Mouse (Mus musculus) mature B cell (primary cell): ENCODE results near the gene Foxn3.

Source experiments
- in situ Hi-C: fragments of 300-500 bp; cut with MboI; formaldehyde crosslinking; loops from 2 replicates; pipeline ENCODE4 v1.14.3; 2019

Gene Foxn3

GRCm38 (mm10) chr12:99390429-99390828 is 173.0 kb downstream of the Foxn3 start:
- in situ Hi-C loops = no loop called here

- in situ Hi-C loops = no loop called here
Measured at GRCm38 (mm10) chr12:99389244-99389643, 174.1 kb downstream of the Foxn3 start.

DNA sequence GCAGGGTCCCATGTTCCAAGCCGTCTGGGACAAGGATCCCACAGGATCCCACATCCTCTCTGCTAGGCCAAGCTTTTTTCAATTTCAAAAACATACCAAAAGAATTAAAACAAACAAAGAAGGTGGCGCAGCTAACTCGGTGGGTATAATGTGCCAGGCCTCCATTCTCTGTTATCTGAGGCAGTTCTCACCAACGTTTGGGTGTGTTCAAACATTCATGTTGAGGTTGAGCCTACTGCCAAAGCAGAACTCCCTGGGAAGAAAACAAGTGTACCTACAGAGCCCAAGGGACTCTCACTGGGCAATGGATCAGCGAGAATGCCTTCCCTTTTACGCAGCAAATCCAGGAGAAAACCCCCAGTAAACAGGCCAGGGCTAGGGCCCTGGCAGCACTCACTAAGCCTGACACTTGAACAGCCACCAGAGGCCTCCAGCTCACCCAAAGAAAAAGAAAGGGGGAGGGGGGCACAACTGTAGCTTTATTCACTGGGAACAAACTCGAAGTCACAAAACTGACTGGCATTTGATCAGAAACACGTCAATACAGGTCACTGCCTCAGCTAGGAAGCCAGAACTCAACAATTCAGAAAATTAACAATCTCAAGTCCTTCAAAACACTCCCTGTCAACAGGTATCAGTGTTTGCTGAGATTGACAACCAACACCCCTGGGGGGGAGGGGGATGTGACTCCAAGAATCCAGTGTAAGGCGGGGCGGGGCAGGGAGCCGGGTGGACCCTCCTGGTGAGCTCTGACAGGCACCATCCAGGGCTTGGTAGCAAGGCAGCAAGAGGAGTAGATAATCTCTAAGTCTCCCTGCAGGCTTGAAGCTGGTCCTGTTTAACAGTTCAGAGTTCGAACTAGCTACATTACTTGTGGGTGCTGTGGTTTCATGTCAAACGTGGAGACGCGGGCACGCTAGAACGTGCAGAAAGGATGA is 177.2 kb downstream of the Foxn3 start:
- in situ Hi-C loops = no loop called here

GRCm38 (mm10) chr12:99385073-99385472 is 178.3 kb downstream of the Foxn3 start:
- in situ Hi-C loops = no loop called here

DNA sequence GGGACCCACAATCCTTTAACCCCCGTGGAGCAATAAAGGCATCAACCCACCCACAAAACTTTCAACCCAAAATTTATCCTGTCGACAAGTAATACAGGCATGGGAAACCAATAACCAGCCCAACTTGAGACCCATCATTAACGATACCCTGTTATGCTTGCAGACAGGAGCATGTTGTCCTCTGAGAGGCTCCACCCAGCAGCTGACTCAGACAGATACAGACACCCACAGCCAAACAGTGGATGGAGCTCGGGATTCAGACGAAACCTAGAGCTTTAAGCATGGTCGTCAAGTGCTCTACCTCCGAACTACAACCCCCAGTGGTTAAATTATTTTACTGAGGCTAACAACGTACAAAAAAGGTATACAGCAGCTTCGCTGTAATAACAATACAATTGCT is 182.1 kb downstream of the Foxn3 start:
- in situ Hi-C loops = no loop called here

GRCm38 (mm10) chr12:99380855-99381262 is 182.5 kb downstream of the Foxn3 start:
- in situ Hi-C loops = no loop called here

GRCm38 (mm10) chr12:99380124-99380523 is 183.3 kb downstream of the Foxn3 start:
- in situ Hi-C loops = no loop called here

- in situ Hi-C loops = no loop called here
Measured at GRCm38 (mm10) chr12:99378284-99378683, 185.1 kb downstream of the Foxn3 start.

DNA sequence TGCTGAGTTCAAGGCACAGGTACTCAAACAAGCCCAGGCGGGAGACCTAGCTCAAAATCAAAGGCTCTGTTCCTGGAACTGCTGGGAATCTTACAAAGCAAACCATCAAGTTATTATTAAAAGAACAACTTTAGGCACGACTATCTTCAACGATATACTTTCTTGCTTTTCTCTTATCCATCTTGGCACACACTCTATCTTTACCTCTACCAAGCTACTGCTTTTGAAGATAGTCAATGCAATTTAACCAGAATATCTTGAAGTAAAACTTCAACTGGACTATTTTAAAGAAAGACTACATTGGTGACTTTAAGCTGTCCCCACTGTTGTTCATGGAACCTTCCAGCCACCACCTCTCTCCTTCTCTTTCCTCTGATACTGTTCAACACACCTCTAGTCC is 185.7 kb downstream of the Foxn3 start:
- in situ Hi-C loops = no loop called here

GRCm38 (mm10) chr12:99377069-99377468 is 186.3 kb downstream of the Foxn3 start:
- in situ Hi-C loops = no loop called here

DNA sequence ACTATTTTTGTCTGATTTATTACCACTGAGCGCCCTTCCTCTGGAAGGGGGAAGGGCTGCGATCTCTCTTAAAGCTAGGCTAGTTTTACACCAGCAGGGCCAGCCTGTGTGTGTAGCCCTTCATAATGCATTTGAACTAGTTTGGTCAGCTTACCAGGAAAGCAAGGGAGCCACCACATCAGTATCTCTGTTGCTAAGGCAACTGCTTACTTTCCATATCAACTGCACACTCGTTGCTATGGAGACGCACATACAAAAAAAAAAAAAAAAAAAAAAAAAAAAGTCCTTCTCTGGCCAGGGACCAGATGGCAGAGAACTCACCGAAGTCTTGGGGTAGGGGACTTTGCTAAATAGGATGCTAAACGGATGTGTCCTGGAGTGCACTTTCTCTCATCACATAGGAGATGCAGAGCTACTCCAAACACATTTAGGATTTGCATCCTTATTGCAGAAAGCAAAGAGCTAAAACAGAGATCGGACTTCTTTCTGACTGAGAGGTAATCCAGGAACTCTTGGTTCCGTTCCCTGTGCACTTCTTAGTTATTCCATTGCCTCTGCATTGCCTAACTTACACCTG is 187.4 kb downstream of the Foxn3 start:
- in situ Hi-C loops = no loop called here

DNA sequence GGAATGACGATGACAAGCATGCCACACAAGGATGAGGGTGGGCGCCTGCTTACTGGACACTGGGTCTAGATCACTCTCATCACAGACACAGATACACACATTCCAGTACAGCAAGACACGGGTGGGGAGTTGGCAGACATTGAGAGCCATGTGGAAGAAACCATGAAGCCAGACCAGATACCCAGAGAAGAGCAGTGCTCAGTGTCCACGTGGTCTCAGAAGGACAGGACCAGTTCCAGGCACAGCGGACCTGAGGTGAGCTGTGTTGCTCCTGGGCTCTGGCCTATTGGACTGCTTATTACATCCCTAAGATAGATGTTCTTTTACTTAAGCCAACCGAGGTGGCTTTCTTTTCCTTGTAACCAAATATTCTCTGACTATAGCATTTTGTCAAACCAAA is 188.0 kb downstream of the Foxn3 start:
- in situ Hi-C loops = no loop called here

GRCm38 (mm10) chr12:99374099-99374600 is 189.2 kb downstream of the Foxn3 start:
- in situ Hi-C loops = no loop called here

GRCm38 (mm10) chr12:99373584-99373983 is 189.8 kb downstream of the Foxn3 start:
- in situ Hi-C loops = no loop called here

DNA sequence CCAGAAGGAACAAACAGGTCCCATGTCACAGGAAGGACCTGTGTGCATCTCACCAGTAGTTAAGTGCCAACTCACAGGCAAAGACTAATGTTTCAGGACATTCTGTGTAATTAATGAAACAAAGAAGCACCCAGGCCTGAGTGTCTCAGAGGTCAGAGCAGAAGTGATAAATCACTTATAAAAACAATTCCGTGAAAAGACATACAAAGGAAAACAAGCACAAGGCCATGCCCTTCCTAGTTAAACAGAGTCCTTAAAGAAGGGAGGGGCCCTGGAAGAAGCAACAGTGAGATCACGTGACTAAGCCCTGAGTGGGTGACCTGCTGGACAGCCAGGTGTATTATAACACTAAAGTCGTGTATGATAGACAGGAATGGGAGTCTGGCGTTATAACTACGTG is 191.9 kb downstream of the Foxn3 start:
- in situ Hi-C loops = no loop called here

- in situ Hi-C loops = no loop called here
Measured at GRCm38 (mm10) chr12:99368251-99368650, 195.1 kb downstream of the Foxn3 start.

- in situ Hi-C loops = no loop called here
Measured at GRCm38 (mm10) chr12:99365999-99366398, 197.4 kb downstream of the Foxn3 start.

GRCm38 (mm10) chr12:99364201-99364600 is 199.2 kb downstream of the Foxn3 start:
- in situ Hi-C loops = no loop called here

DNA sequence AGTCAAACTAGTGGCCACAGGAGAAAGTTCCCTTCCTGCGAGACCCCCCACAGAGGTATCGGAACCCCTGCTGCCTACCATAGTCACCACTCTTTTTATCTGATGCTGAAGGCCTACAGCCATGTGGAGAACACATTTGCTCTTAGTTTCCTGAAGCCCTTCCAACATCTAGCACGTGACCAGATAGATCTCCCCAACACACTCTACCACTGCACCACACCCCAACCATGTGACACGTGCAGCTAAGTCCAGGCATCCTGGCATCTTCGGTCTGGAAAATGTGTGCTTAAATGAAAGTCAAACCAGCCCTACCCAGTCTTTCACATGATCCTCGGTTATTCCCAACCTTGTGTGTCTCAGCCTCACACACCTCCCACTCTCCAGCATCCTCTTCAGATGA is 200.4 kb downstream of the Foxn3 start:
- in situ Hi-C loops = no loop called here

DNA sequence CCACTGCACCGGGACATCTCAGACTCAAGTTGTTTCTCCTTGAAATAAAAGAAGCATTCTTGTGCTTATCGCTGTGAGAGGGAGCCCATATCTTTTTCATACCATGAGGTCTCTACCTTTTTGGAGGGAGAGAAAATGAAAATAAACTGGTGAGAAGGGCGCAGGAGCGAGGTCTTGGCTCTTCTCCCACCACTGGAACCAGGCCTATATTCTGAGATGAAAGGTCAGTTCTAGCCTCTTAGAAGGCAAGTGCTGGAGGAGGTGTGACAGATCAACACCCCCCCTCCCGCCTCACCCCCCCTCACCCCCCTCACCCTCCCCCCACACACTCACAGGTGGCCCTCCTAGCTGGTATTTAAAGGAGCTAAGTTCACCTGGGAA is 201.6 kb downstream of the Foxn3 start:
- in situ Hi-C loops = no loop called here

DNA sequence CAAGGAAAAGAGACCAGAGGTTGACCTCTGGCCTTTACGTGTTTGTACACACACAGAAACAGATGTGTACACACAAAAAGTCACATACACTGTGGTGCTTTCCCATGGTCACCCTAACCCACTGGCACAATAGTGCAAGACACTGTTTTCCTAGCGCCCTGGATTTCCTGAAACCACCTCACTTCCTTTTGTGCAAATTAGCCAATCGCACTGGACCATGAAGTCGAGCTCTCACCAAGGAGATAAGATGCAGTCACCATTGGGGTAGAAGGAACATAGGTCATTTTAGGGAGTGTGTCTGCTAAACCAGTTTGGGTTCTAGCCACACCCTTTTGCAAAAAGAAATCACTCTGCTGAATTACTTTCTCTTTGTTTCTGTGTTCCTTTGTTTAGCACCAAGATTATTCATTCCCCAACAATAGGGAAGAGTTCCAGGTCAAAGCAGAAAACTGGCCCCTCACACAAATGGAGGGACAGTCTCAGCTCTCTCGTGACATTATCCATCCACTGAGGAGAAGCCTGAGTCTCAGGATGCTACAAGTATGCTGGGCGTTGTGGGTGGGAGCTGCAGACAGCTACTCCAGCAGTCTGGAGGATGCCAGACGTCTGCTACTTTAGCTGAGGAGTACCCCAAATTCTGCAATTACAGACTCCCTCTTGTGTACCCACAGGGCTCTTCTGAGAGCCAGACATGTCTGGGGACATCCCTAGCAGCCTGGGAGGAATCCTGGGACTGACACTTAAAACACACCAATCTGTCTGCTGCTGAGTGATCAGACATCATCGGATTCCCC is 202.2 kb downstream of the Foxn3 start:
- in situ Hi-C loops = no loop called here

GRCm38 (mm10) chr12:99358698-99359097 is 204.7 kb downstream of the Foxn3 start:
- in situ Hi-C loops = no loop called here
